Mouse (Mus musculus) NIH3T3 (cell line): ENCODE data around the gene Dennd5b.

Source experiments
- DNase-seq: peaks from one replicate; pipeline ENCODE4 v3.0.0-alpha.2; 2012; ENCODE audit warnings: low read depth

The Dennd5b gene

GRCm38 (mm10) chr6:149100174-149101075 is 1.1 kb downstream of the Dennd5b start:
- DNase-seq: peak; percentile 26

- DNase-seq: no peak
These were observed 2.5 kb downstream of the Dennd5b start for GRCm38 (mm10) chr6:149098993-149099392.

DNA sequence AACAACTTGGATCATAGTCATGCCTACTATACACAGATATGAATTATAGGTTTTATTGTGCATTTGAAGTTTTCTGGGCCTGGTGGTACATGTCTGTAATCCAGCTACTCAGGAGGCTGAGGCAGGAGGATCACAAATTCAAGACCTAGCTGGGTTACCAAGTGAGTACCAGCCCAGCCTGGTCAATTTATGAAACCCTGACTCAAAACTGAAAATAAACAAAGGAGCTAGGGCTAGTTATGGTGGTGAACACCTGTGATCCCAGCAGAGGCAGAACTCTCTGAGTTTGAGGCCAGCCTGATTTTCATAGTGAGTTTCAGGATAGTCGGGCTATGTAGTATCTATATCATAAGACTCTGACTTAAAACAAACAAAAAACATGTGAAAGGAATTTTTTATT is 4.2 kb downstream of the Dennd5b start:
- no peak for DNase-seq

- DNase-seq: no peak
These were observed 5.2 kb downstream of the Dennd5b start for GRCm38 (mm10) chr6:149096233-149096632.

DNA sequence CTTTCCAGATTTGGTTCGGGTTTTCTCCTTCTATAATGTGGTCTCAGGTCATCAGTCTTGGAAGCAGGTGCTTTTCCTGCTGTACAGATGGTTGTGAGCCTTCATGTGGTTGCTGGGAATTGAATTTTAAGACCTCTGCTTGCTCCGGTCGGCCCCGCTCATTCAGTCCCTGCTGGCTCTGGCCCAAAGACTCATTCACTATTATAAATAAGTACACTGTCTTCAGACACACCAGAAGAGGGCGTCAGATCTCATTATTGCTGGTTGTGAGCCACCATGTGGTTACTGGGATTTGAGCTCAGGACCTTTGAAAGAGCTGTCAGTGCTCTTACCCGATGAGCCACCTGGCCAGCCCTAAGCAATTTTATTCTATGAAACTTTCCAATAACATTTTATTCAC is 6.1 kb downstream of the Dennd5b start:
- DNase-seq: no peak

DNA sequence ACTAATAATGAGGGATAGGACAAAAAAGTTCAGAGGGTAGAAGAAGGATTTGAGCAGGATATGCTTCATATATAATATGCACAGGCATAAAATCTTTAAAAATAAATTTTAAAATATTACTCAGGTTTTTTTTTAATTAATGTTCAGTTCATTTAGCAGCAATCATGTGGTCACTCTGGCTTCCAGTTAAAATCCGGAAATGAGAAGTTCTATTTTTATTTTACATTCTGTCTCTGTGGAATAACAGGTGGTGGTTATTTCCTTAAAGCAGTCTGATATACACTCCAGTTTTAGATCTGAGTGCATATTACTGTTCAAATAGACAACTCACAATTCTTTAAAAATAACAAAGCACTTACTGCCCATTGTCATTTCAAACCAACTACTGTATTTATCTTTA is 6.9 kb downstream of the Dennd5b start:
- DNase-seq: no peak

- no peak for DNase-seq
These were observed 8.0 kb downstream of the Dennd5b start for GRCm38 (mm10) chr6:149093465-149093864.

DNA sequence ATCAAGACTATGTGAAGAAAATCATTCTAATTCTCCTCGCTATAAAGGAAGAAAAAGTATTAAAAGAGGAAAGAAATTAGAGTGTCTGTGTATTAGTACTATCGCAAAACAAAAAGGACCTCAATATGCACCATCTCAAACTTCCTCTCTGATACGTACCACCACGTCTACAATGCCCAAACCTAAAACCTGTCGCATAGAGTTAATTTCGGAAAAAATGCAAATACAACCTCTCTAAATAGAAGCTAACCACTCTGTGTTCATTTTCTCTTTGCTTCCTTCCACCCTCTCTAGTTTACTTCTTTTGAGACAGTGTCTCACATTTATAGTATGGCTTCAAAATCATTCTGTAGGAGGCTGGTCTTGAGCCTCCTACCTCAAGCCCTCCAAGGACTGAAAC is 9.1 kb downstream of the Dennd5b start:
- DNase-seq: no peak

GRCm38 (mm10) chr6:149077136-149077808 is 24.2 kb downstream of the Dennd5b start:
- peak; percentile 11 for DNase-seq

- DNase-seq: no peak
These were observed 27.6 kb downstream of the Dennd5b start for GRCm38 (mm10) chr6:149073854-149074253.

GRCm38 (mm10) chr6:149072873-149073272 is 28.6 kb downstream of the Dennd5b start:
- peak; percentile 7 for DNase-seq

GRCm38 (mm10) chr6:149070592-149071124 is 30.8 kb downstream of the Dennd5b start:
- DNase-seq: no peak

- no peak for DNase-seq
These were observed 38.1 kb downstream of the Dennd5b start for GRCm38 (mm10) chr6:149063382-149063781.

GRCm38 (mm10) chr6:149060670-149061387 is 40.7 kb downstream of the Dennd5b start:
- no peak for DNase-seq

DNA sequence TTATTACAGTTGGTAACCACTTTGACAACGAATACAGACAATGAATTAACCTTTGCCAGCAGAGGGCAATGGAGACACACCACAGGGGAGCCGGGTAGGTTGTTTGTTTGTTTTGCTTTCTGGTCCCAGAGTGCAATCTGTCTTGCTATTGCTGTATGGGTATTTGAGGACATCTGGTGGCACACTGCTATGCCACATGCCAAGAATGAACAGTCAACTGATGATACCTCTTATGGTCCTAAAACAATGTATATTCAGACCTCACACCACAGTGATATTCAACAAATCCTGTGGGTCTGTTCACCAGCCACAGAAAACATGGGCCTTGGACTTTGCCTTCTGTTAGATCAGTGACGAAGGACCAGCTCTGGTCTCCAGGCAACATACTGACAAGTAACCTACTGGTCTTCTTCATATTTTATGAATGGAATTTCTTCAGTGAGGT is 43.5 kb downstream of the Dennd5b start:
- peak; percentile 10 for DNase-seq

- no peak for DNase-seq
These were observed 46.7 kb downstream of the Dennd5b start for GRCm38 (mm10) chr6:149054780-149055179.

DNA sequence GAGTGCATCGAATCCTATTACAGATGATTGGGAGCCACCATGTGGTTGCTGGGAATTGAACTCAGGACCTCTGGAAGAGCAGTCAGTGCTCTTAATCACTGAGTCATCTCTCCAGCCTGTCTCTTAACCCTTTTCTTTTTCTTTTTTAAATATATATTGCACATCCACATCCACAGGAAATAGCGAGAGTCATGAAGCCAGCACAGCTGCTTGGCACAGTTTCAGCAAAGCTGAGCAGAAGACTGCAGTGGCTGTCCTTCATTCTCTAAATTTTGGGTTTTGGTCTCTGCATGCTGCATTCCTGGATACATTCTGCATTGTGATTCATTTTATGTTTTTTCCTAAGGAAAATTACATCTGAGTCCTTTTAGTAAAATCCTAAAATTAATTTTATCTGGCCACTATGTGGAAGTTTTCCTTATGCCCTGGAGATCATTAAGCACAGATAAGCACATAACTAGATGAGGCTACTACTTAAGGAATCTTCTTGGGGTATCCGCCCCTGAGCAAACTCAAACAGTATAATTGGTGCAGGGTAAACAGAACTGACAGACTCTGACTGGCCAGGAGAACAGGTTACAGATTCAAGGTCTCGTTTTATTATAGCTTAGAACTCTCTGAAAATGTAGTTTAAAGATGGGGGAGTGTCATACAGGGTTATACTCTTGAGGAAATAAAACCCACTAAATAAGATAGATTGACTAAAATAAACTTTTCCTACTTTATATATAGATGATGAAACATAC is 50.3 kb downstream of the Dennd5b start:
- DNase-seq: peak; percentile 17

- no peak for DNase-seq
These were observed 61.4 kb downstream of the Dennd5b start for GRCm38 (mm10) chr6:149040099-149040498.

GRCm38 (mm10) chr6:149032198-149032597 is 69.3 kb downstream of the Dennd5b start:
- no peak for DNase-seq

GRCm38 (mm10) chr6:149031377-149031776 is 70.1 kb downstream of the Dennd5b start:
- DNase-seq: no peak

- no peak for DNase-seq
These were observed 83.0 kb downstream of the Dennd5b start for GRCm38 (mm10) chr6:149018431-149018830.
